Mouse (Mus musculus): ENCODE data around the gene Fhdc1. TPM values are rescaled to one million over a fixed set of nuclear protein-coding genes. Genes with fewer than 3 reads are reported as not detected.

The Fhdc1 gene
- polyA plus RNA-seq (2016; fragmentation: Nextera tagmentation; extraction: Ambion mirVana), result 1.2 and 1.9 TPM in 2 replicates

GRCm38 (mm10) chr3:84480006-84480897 is at the start of gene Fhdc1:
Fhdc1 (minus strand) TSS chr3:84480429.
- no peaks in the 10 kb centered on the region for H3K36me3 ChIP-seq (replicated peaks)
- peaks cover 80% of the 10 kb centered on the region for H3K27me3 ChIP-seq (ENCODE audit: poor library complexity, severe bottlenecking)
- peak; percentile 58 for DNase-seq (ENCODE audit: extremely low spot score, low spot score)
- H3K9me3 ChIP-seq, result no peaks in the 10 kb centered on the region
- under 1% methylated on average over 82 of the region's 82 CpGs for WGBS
- H3K4me1 ChIP-seq, result peaks cover 35% of the 10 kb centered on the region
- peak within 1 kb of the TSS; percentile 78 for H3K27ac ChIP-seq
- peak within 1 kb of the TSS; percentile 75 for H3K4me3 ChIP-seq

GRCm38 (mm10) chr3:84529021-84529420 is 48.8 kb upstream of the Fhdc1 start:
- DNase-seq (ENCODE audit: extremely low spot score, low spot score), result no peak
- H3K36me3 ChIP-seq (replicated peaks), result peaks cover 10% of the 10 kb centered on the region; the same call in 1 of the 2 replicates
- WGBS, result 83% methylated on average over 2 of the region's 2 CpGs
- H3K27ac ChIP-seq, result no peak overlapping the region
- no peaks in the 10 kb centered on the region for H3K27me3 ChIP-seq (ENCODE audit: poor library complexity, severe bottlenecking)
- H3K9me3 ChIP-seq, result no peaks in the 10 kb centered on the region
- 0 out of 2 replicates have a peak, but pooled peaks cover 7% of the 10 kb centered on the region for H3K4me1 ChIP-seq
- H3K4me3 ChIP-seq, result no peak overlapping the region

GRCm38 (mm10) chr3:84524952-84525351 is 44.7 kb upstream of the Fhdc1 start:
- Histone ChIP-seq H3K27ac (no peak overlapping the region), H3K9me3 (no peaks in the 10 kb centered on the region), H3K36me3 (replicated peaks) (peaks cover 10% of the 10 kb centered on the region; the same call in 1 of the 2 replicates), H3K4me3 (no peak overlapping the region), H3K27me3 (ENCODE audit: poor library complexity, severe bottlenecking) (no peaks in the 10 kb centered on the region), H3K4me1 (0 out of 2 replicates have a peak, but pooled peaks cover 7% of the 10 kb centered on the region)
- no peak for DNase-seq (ENCODE audit: extremely low spot score, low spot score)
- 84% methylated on average over 1 of the region's 1 CpGs for WGBS

GRCm38 (mm10) chr3:84516163-84516562 is 35.9 kb upstream of the Fhdc1 start:
- 96% methylated on average over 3 of the region's 3 CpGs for WGBS
- Histone ChIP-seq H3K27ac (no peak overlapping the region), H3K4me3 (no peak overlapping the region), H3K4me1 (peaks cover 10% of the 10 kb centered on the region), H3K9me3 (no peaks in the 10 kb centered on the region), H3K36me3 (replicated peaks) (peaks cover 4% of the 10 kb centered on the region), H3K27me3 (ENCODE audit: poor library complexity, severe bottlenecking) (no peaks in the 10 kb centered on the region)
- DNase-seq (ENCODE audit: extremely low spot score, low spot score), result no peak

- no peak overlapping the region for H3K4me3 ChIP-seq
- 78% methylated on average over 6 of the region's 6 CpGs for WGBS
- no peaks in the 10 kb centered on the region for H3K9me3 ChIP-seq
- H3K36me3 ChIP-seq (replicated peaks), result 0 out of 2 replicates have a peak, but pooled peaks cover 3% of the 10 kb centered on the region
- DNase-seq (ENCODE audit: extremely low spot score, low spot score), result no peak
- H3K27me3 ChIP-seq (ENCODE audit: poor library complexity, severe bottlenecking), result no peaks in the 10 kb centered on the region
- H3K4me1 ChIP-seq, result peaks cover 10% of the 10 kb centered on the region
- no peak overlapping the region for H3K27ac ChIP-seq
These were observed 32.7 kb upstream of the Fhdc1 start for GRCm38 (mm10) chr3:84512774-84513515.

- H3K27me3 ChIP-seq (ENCODE audit: poor library complexity, severe bottlenecking), result no peaks in the 10 kb centered on the region
- no peak overlapping the region for H3K4me3 ChIP-seq
- H3K36me3 ChIP-seq (replicated peaks), result peaks cover 12% of the 10 kb centered on the region
- no peak overlapping the region for H3K27ac ChIP-seq
- H3K9me3 ChIP-seq, result no peaks in the 10 kb centered on the region
- peaks cover 19% of the 10 kb centered on the region for H3K4me1 ChIP-seq
- WGBS, result 88% methylated on average over 4 of the region's 4 CpGs
- no peak for DNase-seq (ENCODE audit: extremely low spot score, low spot score)
These were observed 25.0 kb upstream of the Fhdc1 start for GRCm38 (mm10) chr3:84505193-84505592.

- no peaks in the 10 kb centered on the region for H3K9me3 ChIP-seq
- no peak for DNase-seq (ENCODE audit: extremely low spot score, low spot score)
- peaks cover 12% of the 10 kb centered on the region for H3K36me3 ChIP-seq (replicated peaks)
- H3K4me1 ChIP-seq, result peaks cover 21% of the 10 kb centered on the region
- H3K27me3 ChIP-seq (ENCODE audit: poor library complexity, severe bottlenecking), result no peaks in the 10 kb centered on the region
- no peak overlapping the region for H3K4me3 ChIP-seq
- WGBS, result 95% methylated on average over 8 of the region's 8 CpGs
- H3K27ac ChIP-seq, result no peak overlapping the region
These were observed 24.1 kb upstream of the Fhdc1 start for GRCm38 (mm10) chr3:84504291-84504690.

GRCm38 (mm10) chr3:84502101-84502500 is 21.9 kb upstream of the Fhdc1 start:
- Histone ChIP-seq H3K4me1 (peaks cover 21% of the 10 kb centered on the region), H3K27ac (no peak overlapping the region), H3K9me3 (no peaks in the 10 kb centered on the region), H3K4me3 (no peak overlapping the region), H3K27me3 (ENCODE audit: poor library complexity, severe bottlenecking) (no peaks in the 10 kb centered on the region), H3K36me3 (replicated peaks) (peaks cover 12% of the 10 kb centered on the region)
- WGBS, result 73% methylated on average over 2 of the region's 2 CpGs
- DNase-seq (ENCODE audit: extremely low spot score, low spot score), result no peak

- Histone ChIP-seq H3K9me3 (no peaks in the 10 kb centered on the region), H3K27me3 (ENCODE audit: poor library complexity, severe bottlenecking) (no peaks in the 10 kb centered on the region), H3K4me3 (no peak overlapping the region), H3K4me1 (peaks cover 21% of the 10 kb centered on the region), H3K36me3 (replicated peaks) (peaks cover 15% of the 10 kb centered on the region), H3K27ac (no peak overlapping the region)
- DNase-seq (ENCODE audit: extremely low spot score, low spot score), result no peak
- 75% methylated on average over 10 of the region's 10 CpGs for WGBS
These were observed 20.3 kb upstream of the Fhdc1 start for GRCm38 (mm10) chr3:84500491-84500890.

- peaks cover 21% of the 10 kb centered on the region for H3K4me1 ChIP-seq
- no peak overlapping the region for H3K4me3 ChIP-seq
- no peak for DNase-seq (ENCODE audit: extremely low spot score, low spot score)
- H3K27me3 ChIP-seq (ENCODE audit: poor library complexity, severe bottlenecking), result no peaks in the 10 kb centered on the region
- H3K36me3 ChIP-seq (replicated peaks), result peaks cover 13% of the 10 kb centered on the region
- H3K27ac ChIP-seq, result no peak overlapping the region
- no peaks in the 10 kb centered on the region for H3K9me3 ChIP-seq
- 83% methylated on average over 11 of the region's 11 CpGs for WGBS
These were observed 17.5 kb upstream of the Fhdc1 start for GRCm38 (mm10) chr3:84497718-84498117.

GRCm38 (mm10) chr3:84492657-84493056 is 12.4 kb upstream of the Fhdc1 start:
- peaks cover 19% of the 10 kb centered on the region for H3K4me1 ChIP-seq
- H3K27me3 ChIP-seq (ENCODE audit: poor library complexity, severe bottlenecking), result no peaks in the 10 kb centered on the region
- H3K36me3 ChIP-seq (replicated peaks), result peaks cover 21% of the 10 kb centered on the region
- no peak overlapping the region for H3K27ac ChIP-seq
- H3K9me3 ChIP-seq, result no peaks in the 10 kb centered on the region
- DNase-seq (ENCODE audit: extremely low spot score, low spot score), result no peak
- WGBS, result 96% methylated on average over 8 of the region's 8 CpGs
- H3K4me3 ChIP-seq, result no peak overlapping the region

GRCm38 (mm10) chr3:84492148-84492547 is 11.9 kb upstream of the Fhdc1 start:
- Histone ChIP-seq H3K4me1 (peaks cover 23% of the 10 kb centered on the region), H3K27me3 (ENCODE audit: poor library complexity, severe bottlenecking) (no peaks in the 10 kb centered on the region), H3K9me3 (no peaks in the 10 kb centered on the region), H3K36me3 (replicated peaks) (peaks cover 19% of the 10 kb centered on the region), H3K27ac (no peak overlapping the region), H3K4me3 (no peak overlapping the region)
- no peak for DNase-seq (ENCODE audit: extremely low spot score, low spot score)
- WGBS, result 89% methylated on average over 4 of the region's 4 CpGs

GRCm38 (mm10) chr3:84488716-84489115 is 8.5 kb upstream of the Fhdc1 start:
- no peaks in the 10 kb centered on the region for H3K9me3 ChIP-seq
- DNase-seq (ENCODE audit: extremely low spot score, low spot score), result no peak
- H3K4me3 ChIP-seq, result no peak overlapping the region
- H3K4me1 ChIP-seq, result peaks cover 27% of the 10 kb centered on the region
- H3K27ac ChIP-seq, result no peak overlapping the region
- peaks cover 16% of the 10 kb centered on the region for H3K36me3 ChIP-seq (replicated peaks)
- H3K27me3 ChIP-seq (ENCODE audit: poor library complexity, severe bottlenecking), result no peaks in the 10 kb centered on the region
- 49% methylated on average over 6 of the region's 6 CpGs for WGBS
